Mouse (Mus musculus) spleen, adult 18-20 months (tissue): ENCODE data around the gene Megf6.
A peak's percentile ranks its signal among the peaks of the same experiment; 100 is the strongest.

Experiments
- DNase-seq, 2 experiments: peaks; one replicate each; pipeline ENCODE4 v3.0.0; 2022; ENCODE audit warnings: mixed read lengths in 2 of 2

Gene Megf6

GRCm38 (mm10) chr4:154160538-154161390 lies 9.8 kb upstream of the Megf6 start, which contains the start of gene Tprgl:
Gene Tprgl, minus strand, starts transcription at chr4:154160666.
- peak; percentile 95 to 97 for DNase-seq

- peak in 1 of 2 experiments; percentile 73 for DNase-seq
Measured at GRCm38 (mm10) chr4:154163296-154163695, 7.2 kb upstream of the Megf6 start.

- DNase-seq, result peak in 1 of 2 experiments; percentile 57
Measured at GRCm38 (mm10) chr4:154167053-154167452, 3.5 kb upstream of the Megf6 start.

GRCm38 (mm10) chr4:154170021-154170420 lies 509 bp upstream of the Megf6 start:
- no peak for DNase-seq

GRCm38 (mm10) chr4:154171151-154171930 lies 811 bp downstream of the Megf6 start:
- DNase-seq, result no peak

GRCm38 (mm10) chr4:154171931-154172604 lies 1.5 kb downstream of the Megf6 start:
- DNase-seq, result no peak

GRCm38 (mm10) chr4:154177257-154177656 lies 6.7 kb downstream of the Megf6 start:
- no peak for DNase-seq

- no peak for DNase-seq
Measured at GRCm38 (mm10) chr4:154181001-154181400, 10.5 kb downstream of the Megf6 start.

GRCm38 (mm10) chr4:154183566-154183965 lies 13.0 kb downstream of the Megf6 start:
- no peak for DNase-seq

- no peak for DNase-seq
Measured at GRCm38 (mm10) chr4:154185001-154185400, 14.5 kb downstream of the Megf6 start.

GRCm38 (mm10) chr4:154186002-154186537 lies 15.5 kb downstream of the Megf6 start:
- no peak for DNase-seq

GRCm38 (mm10) chr4:154188948-154189347 lies 18.4 kb downstream of the Megf6 start:
- DNase-seq, result no peak

GRCm38 (mm10) chr4:154197961-154198360 lies 27.4 kb downstream of the Megf6 start:
- no peak for DNase-seq

GRCm38 (mm10) chr4:154198377-154198961 lies 27.9 kb downstream of the Megf6 start:
- DNase-seq, result no peak

GRCm38 (mm10) chr4:154201511-154201910 lies 31.0 kb downstream of the Megf6 start:
- no peak for DNase-seq

- no peak for DNase-seq
Measured at GRCm38 (mm10) chr4:154204532-154204931, 34.0 kb downstream of the Megf6 start.

- no peak for DNase-seq
Measured at GRCm38 (mm10) chr4:154205392-154205791, 34.9 kb downstream of the Megf6 start.

GRCm38 (mm10) chr4:154207261-154207660 lies 36.7 kb downstream of the Megf6 start:
- peak in 1 of 2 experiments; percentile 51 for DNase-seq

- DNase-seq, result no peak
Measured at GRCm38 (mm10) chr4:154209054-154209453, 38.5 kb downstream of the Megf6 start.

- DNase-seq, result no peak
Measured at GRCm38 (mm10) chr4:154209825-154210224, 39.3 kb downstream of the Megf6 start.

- no peak for DNase-seq
Measured at GRCm38 (mm10) chr4:154211459-154211858, 40.9 kb downstream of the Megf6 start.

GRCm38 (mm10) chr4:154213586-154213985 lies 43.1 kb downstream of the Megf6 start:
- DNase-seq, result no peak
